Mouse (Mus musculus): ENCODE measurements at regions not wholly inside any gene's neighbourhood (a gene's known extent, or its start where the extent isn't known, plus 50 kb on each side); places are given as distances from the start of the nearest gene placed in this dataset.

DNA sequence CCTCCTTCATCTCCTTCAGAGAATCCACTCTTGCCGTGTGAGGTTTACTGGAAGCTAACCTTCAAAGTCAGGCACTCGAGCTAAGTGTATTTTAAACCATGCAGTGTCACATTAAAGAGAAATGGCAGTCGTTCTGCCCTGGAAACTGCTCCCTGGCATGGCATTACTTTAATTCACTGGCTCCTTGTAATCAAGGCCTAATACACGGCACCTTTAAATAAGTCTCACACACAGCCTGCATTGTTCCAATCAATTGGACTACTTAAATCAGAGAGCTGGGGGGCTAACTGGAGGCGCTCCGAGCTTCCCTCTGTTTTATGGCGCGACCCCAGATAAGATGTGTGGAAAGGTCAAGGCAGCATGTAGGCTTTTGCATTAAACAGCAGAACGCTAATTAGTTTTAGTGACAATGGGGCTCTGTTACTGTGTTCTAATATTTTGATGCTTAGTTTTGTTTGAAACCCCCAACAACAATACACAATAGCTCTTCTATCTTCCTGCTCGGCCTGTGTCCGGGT, 180.1 kb downstream of the Gm12689 start:
- Histone ChIP-seq H3K4me3 (replicated peaks; ENCODE audit: low read depth, low read length) (no peak overlapping the region), H3K4me2 (ENCODE audit: low read length) (no peak overlapping the region), H3K27me3 (ENCODE audit: insufficient read depth, low read length) (no peaks in the 10 kb centered on the region), H3K9me3 (replicated peaks; ENCODE audit: low read length) (no peaks in the 10 kb centered on the region), H3K4me1 (replicated peaks; ENCODE audit: insufficient read depth, low read length) (no peaks in the 10 kb centered on the region), H3K36me3 (ENCODE audit: insufficient read depth, low read length) (no peaks in the 10 kb centered on the region), H3K9ac (ENCODE audit: low read depth, low read length) (no peak overlapping the region), H3K27ac (no peak overlapping the region)
- no peak for TF ChIP-seq CTCF (IDR thresholded peaks at IDR 0.05; ENCODE audit: low read depth)
- no peak for ATAC-seq (replicated peaks; ENCODE audit: low FRiP score, low read depth)
- 49% methylated on average over 11 of the region's 11 CpGs for WGBS
- no peak for DNase-seq (ENCODE audit: low spot score)

DNA sequence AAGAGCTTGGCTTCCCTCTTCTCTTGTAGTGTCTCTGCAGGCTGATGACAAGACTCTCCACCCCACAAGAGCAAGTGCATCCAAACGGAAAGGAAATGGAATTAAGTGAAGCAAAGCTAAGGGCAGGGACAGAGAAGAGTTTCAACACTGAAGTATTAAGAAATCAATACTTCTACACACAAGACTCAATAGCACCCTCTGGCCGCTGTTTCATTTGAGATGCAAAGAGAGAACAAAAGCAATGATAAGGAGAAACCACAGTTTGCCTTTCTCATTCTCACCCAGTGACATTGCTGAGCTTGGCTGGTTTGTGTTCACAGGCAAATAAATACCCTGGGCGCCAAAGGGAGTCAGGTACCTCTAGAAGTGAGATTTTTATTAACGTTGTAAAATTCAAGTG, 171.8 kb upstream of the Foxd3 start:
- H3K9ac ChIP-seq (ENCODE audit: low read depth, low read length) = no peak overlapping the region
- H3K4me3 ChIP-seq (replicated peaks; ENCODE audit: low read depth, low read length) = no peak overlapping the region
- H3K36me3 ChIP-seq (ENCODE audit: insufficient read depth, low read length) = no peaks in the 10 kb centered on the region
- no peak overlapping the region for H3K27ac ChIP-seq
- peak; percentile 5; the same call in 1 of the 2 replicates for TF ChIP-seq CTCF (IDR thresholded peaks at IDR 0.05; ENCODE audit: low read depth)
- ATAC-seq (replicated peaks; ENCODE audit: low FRiP score, low read depth) = no peak
- 66% methylated on average over 4 of the region's 4 CpGs for WGBS
- H3K4me2 ChIP-seq (ENCODE audit: low read length) = no peak overlapping the region
- H3K27me3 ChIP-seq (ENCODE audit: insufficient read depth, low read length) = no peaks in the 10 kb centered on the region
- H3K9me3 ChIP-seq (replicated peaks; ENCODE audit: low read length) = no peaks in the 10 kb centered on the region
- H3K4me1 ChIP-seq (replicated peaks; ENCODE audit: insufficient read depth, low read length) = no peaks in the 10 kb centered on the region
- no peak for DNase-seq (ENCODE audit: low spot score)

DNA sequence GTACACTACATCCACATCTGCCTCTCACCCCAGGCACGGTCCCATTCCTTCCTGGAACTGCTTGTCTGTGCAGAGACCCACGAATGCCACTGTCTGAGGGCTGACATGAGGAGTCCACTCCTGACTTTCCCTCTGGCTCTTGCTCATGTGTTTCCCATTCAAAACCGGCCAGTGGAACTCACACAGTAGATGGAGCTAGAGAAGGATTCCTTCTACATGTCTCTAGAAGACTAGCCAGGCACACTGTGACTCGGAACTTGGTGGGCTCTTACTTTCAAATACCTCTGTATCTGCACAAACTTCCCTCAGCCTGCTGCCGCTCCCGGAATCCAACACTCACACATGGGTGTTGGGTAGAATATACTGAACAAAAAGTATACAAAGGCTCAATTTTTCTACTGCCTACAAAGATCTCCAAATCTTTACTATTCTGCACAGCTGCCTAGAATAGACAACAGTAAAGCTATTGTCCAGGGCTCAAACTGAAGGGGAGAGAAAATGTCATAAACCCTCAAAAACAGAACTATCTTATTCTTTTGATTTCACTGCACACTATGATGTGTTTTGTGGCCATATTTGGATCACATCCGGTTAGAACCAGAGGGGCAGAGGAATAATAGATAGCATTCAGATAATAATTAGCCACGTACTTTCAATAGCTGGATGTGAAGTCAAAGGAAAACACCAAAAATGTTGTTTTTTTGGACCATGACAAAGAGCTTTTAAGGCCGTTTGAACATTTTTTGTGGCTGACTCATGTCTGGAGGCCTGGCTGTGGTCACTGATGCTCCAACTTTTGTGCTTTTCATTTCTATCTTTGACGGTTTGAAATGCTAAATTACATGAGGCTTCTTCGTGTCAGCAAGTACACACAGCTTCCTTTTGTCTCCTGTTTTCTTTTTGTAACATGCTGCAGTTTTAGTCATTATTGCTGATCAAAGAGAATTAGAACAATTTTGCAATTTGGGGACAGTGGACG, 164.3 kb upstream of the Foxd3 start:
- no peak for ATAC-seq (replicated peaks; ENCODE audit: low FRiP score, low read depth)
- Histone ChIP-seq H3K9me3 (replicated peaks; ENCODE audit: low read length) (no peaks in the 10 kb centered on the region), H3K4me3 (replicated peaks; ENCODE audit: low read depth, low read length) (no peak overlapping the region), H3K4me2 (ENCODE audit: low read length) (no peak overlapping the region), H3K27me3 (ENCODE audit: insufficient read depth, low read length) (no peaks in the 10 kb centered on the region), H3K9ac (ENCODE audit: low read depth, low read length) (no peak overlapping the region), H3K27ac (no peak overlapping the region), H3K36me3 (ENCODE audit: insufficient read depth, low read length) (no peaks in the 10 kb centered on the region), H3K4me1 (replicated peaks; ENCODE audit: insufficient read depth, low read length) (no peaks in the 10 kb centered on the region)
- 72% methylated on average over 12 of the region's 12 CpGs for WGBS
- no peak for DNase-seq (ENCODE audit: low spot score)
- TF ChIP-seq CTCF (IDR thresholded peaks at IDR 0.05; ENCODE audit: low read depth) = no peak

DNA sequence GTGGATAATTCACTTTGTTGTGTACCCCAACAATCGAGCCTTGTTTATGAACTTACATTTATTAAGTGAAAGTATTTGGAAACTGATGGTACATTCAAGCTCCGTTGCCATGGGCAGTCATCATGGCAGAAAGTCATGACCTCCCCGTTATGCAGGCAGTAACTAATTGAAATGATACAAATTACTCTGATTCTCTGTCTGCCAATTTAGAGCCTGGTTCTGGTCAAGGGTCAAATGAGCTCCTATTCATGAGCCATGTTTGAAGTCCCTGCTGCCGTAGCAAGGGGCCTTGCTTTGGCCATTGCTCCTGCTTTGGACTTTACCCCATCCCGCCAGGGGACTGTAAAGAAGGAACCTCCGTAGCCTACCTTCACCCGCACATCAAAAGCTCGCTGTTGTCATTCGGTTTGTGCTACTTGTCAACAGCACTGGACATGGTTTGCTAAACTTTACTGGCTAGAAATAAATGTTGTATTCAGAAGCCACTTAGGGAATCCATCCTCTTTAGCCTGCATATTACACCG, 152.8 kb upstream of the Foxd3 start:
- Histone ChIP-seq H3K36me3 (ENCODE audit: insufficient read depth, low read length) (no peaks in the 10 kb centered on the region), H3K4me2 (ENCODE audit: low read length) (no peak overlapping the region), H3K4me1 (replicated peaks; ENCODE audit: insufficient read depth, low read length) (no peaks in the 10 kb centered on the region), H3K27ac (no peak overlapping the region), H3K9ac (ENCODE audit: low read depth, low read length) (no peak overlapping the region), H3K4me3 (replicated peaks; ENCODE audit: low read depth, low read length) (no peak overlapping the region), H3K9me3 (replicated peaks; ENCODE audit: low read length) (no peaks in the 10 kb centered on the region), H3K27me3 (ENCODE audit: insufficient read depth, low read length) (no peaks in the 10 kb centered on the region)
- DNase-seq (ENCODE audit: low spot score) = no peak
- WGBS = 68% methylated on average over 10 of the region's 10 CpGs
- ATAC-seq (replicated peaks; ENCODE audit: low FRiP score, low read depth) = no peak
- no peak for TF ChIP-seq CTCF (IDR thresholded peaks at IDR 0.05; ENCODE audit: low read depth)

DNA sequence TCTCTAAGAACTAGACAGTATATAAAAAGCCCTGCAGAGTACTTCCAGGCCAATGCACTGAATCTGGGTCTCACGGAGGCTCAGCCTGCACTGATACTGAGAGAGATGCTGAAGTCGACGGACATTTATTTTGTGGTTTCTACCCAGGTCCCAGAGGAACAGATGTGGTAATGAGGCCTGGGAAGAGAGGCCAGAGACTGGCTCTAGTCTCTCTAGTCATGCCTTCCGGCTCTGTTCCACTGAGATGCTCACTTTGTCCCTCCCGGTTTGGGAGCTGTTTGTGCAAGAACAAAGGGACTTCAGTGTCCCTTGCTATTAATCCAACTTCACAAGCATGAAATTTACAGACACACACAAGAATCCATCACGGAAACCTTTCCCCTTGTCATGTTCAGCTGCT, 144.1 kb upstream of the Foxd3 start:
- 70% methylated on average over 6 of the region's 6 CpGs for WGBS
- ATAC-seq (replicated peaks; ENCODE audit: low FRiP score, low read depth) = no peak
- no peaks in the 10 kb centered on the region for H3K36me3 ChIP-seq (ENCODE audit: insufficient read depth, low read length)
- no peaks in the 10 kb centered on the region for H3K27me3 ChIP-seq (ENCODE audit: insufficient read depth, low read length)
- no peaks in the 10 kb centered on the region for H3K4me1 ChIP-seq (replicated peaks; ENCODE audit: insufficient read depth, low read length)
- H3K4me3 ChIP-seq (replicated peaks; ENCODE audit: low read depth, low read length) = no peak overlapping the region
- no peak overlapping the region for H3K4me2 ChIP-seq (ENCODE audit: low read length)
- DNase-seq (ENCODE audit: low spot score) = no peak
- no peak for TF ChIP-seq CTCF (IDR thresholded peaks at IDR 0.05; ENCODE audit: low read depth)
- no peak overlapping the region for H3K27ac ChIP-seq
- no peaks in the 10 kb centered on the region for H3K9me3 ChIP-seq (replicated peaks; ENCODE audit: low read length)
- H3K9ac ChIP-seq (ENCODE audit: low read depth, low read length) = no peak overlapping the region

DNA sequence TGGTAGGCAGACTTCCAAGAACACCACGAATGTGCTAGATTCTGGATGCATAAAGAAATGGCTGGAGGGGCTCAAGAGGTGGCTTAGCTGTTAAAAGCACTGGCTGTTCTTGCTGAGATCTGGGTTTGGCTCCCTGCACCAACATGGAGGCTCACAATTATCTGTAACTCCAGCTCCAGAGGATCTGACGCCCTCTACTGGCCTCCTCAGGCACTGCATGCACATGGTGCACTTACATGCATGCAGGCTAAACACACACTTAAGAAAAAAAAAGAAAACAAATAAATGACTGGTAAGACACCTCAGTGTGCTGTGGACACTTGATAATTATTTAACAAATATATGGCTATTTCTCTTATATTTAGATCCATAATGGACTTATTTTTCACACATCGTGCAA, 139.2 kb upstream of the Foxd3 start:
- no peaks in the 10 kb centered on the region for H3K9me3 ChIP-seq (replicated peaks; ENCODE audit: low read length)
- H3K4me3 ChIP-seq (replicated peaks; ENCODE audit: low read depth, low read length) = no peak overlapping the region
- no peak overlapping the region for H3K27ac ChIP-seq
- no peaks in the 10 kb centered on the region for H3K4me1 ChIP-seq (replicated peaks; ENCODE audit: insufficient read depth, low read length)
- TF ChIP-seq CTCF (IDR thresholded peaks at IDR 0.05; ENCODE audit: low read depth) = peak; percentile 25; the same call in 1 of the 2 replicates
- no peaks in the 10 kb centered on the region for H3K36me3 ChIP-seq (ENCODE audit: insufficient read depth, low read length)
- H3K27me3 ChIP-seq (ENCODE audit: insufficient read depth, low read length) = no peaks in the 10 kb centered on the region
- no peak overlapping the region for H3K4me2 ChIP-seq (ENCODE audit: low read length)
- ATAC-seq (replicated peaks; ENCODE audit: low FRiP score, low read depth) (no peak), DNase-seq (ENCODE audit: low spot score) (no peak)
- H3K9ac ChIP-seq (ENCODE audit: low read depth, low read length) = no peak overlapping the region
- 84% methylated on average over 3 of the region's 3 CpGs for WGBS

All from kidney, postnatal 0 days (tissue).